Mouse (Mus musculus) cortical plate, adult 2 months (tissue): ENCODE data around the gene Xrcc1. TPM values are rescaled to one million over a fixed set of nuclear protein-coding genes. Genes with fewer than 3 reads are reported as not detected.

Experiments
- H3K27ac ChIP-seq: fragments of 200-500 bp; 2 replicates; pipeline ENCODE4 v1.5.1; 2012; ENCODE audit warnings: low read length, control low read depth, inconsistent platforms; ENCODE audit not compliant: insufficient read depth
- H3K4me1 ChIP-seq: fragments of 200-500 bp; 2 replicates; pipeline ENCODE4 v1.6.1; 2011; ENCODE audit warnings: low read length; ENCODE audit not compliant: control insufficient read depth, insufficient read depth
- H3K4me3 ChIP-seq: fragments of 200-500 bp; 2 replicates; pipeline ENCODE4 v1.5.1; 2011; ENCODE audit warnings: mild to moderate bottlenecking, low read length, control low read depth; ENCODE audit not compliant: insufficient read depth
- CTCF ChIP-seq: fragments of 200-500 bp; IDR thresholded peaks from 2 replicates; pipeline ENCODE4 v1.5.1; 2011; ENCODE audit warnings: mild to moderate bottlenecking, control low read depth, low read length; ENCODE audit not compliant: insufficient read depth; ENCODE audit errors: extremely low read depth
- POLR2A ChIP-seq: fragments of 200-500 bp; IDR thresholded peaks from 2 replicates; pipeline ENCODE4 v1.6.1; 2011; ENCODE audit warnings: mild to moderate bottlenecking, low read length, control low read depth; ENCODE audit not compliant: insufficient read depth; ENCODE audit errors: extremely low read depth
- polyA plus RNA-seq: library from polyadenylated mRNA; depleted of rRNA; stranded (reverse); fragments of >200 nt; gene quantifications from 2 replicates; pipeline ENCODE4 v1.2.3, GENCODE M21; 2012

Xrcc1 gene
- polyA plus RNA-seq, 1 experiment = 41.6 TPM

DNA sequence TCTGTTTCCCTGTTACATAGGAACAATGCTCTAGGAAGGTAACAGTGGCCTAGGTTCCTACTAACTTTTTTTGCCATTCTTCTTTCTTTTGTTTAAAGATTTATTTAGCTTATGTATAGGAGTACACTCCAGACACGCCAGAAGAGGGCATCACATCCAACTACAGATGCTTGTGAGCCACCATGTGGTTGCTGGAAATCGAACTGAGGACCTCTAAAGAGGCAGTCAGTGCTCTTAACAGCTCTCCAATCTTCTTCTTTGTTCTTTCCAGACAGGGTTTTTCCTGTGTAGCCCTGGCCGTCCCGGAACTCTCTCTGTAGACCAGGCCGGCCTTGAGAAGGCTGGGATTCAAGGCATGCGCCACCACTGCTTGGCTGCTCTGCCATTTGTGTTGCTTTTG, 21.1 kb upstream of the Xrcc1 start:
- Histone ChIP-seq H3K27ac (no peak overlapping the region), H3K4me1 (no peaks in the 10 kb centered on the region), H3K4me3 (no peak overlapping the region)
- no peak for TF ChIP-seq CTCF
- no peak for TF ChIP-seq POLR2A

DNA sequence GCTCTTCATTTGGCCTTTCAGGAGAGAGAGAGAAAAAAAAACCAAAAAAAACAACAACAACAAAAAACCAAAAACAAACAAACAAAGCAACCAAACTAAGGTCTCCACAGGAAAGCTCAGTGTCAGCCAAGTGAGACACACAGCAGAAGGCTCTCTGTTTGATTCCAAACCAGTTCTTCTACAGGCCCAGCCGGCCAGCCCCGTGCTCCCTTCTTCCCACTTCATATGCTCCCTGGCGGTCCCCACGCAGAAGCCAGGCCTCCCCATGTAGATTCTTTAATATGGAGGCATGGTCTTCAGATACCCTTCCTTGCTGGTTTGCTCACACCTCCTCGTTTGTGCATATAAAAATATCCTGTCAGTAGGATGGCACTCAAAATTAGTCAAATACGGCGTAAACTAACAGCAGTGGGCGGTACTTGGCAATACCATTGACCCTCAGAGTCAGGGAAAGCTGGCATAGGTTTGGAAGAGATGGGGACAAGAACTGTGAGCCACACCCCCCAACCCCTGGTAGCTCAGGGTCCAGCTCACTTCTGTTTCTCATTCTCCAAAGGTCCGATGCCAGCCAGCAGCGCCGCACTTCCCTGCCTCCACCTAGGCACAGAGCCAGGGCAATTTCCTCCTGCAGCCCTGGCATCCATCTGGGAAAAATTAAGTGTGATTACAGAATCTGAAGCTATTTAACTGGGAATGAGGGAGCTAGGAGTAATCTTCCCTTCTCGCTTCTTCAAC, 20.2 kb upstream of the Xrcc1 start:
- no peaks in the 10 kb centered on the region for H3K4me1 ChIP-seq
- TF ChIP-seq POLR2A (no peak), CTCF (no peak)
- H3K27ac ChIP-seq = no peak overlapping the region
- H3K4me3 ChIP-seq = no peak overlapping the region

DNA sequence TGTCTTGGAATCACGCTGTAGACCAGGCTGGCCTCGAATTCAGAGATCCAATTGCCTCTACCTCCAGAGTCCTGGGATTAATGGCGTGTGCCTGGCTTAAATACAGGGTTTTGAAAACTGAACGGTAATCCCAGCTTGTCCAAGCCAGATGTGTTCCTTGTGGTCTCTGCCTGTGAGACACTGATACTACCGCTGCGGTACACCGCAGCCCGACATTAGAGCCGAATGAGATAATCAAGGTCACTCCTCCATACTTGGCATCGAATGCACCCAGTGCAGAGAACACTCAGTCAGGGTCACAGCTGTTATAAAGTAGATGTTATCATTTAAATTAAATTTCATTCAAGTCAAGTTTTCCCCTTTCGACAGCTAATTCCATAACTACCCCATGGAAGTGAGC, 17.2 kb upstream of the Xrcc1 start:
- Histone ChIP-seq H3K4me3 (no peak overlapping the region), H3K4me1 (no peaks in the 10 kb centered on the region; the same call in 1 of the 2 replicates), H3K27ac (no peak overlapping the region)
- TF ChIP-seq CTCF (no peak), POLR2A (no peak)

DNA sequence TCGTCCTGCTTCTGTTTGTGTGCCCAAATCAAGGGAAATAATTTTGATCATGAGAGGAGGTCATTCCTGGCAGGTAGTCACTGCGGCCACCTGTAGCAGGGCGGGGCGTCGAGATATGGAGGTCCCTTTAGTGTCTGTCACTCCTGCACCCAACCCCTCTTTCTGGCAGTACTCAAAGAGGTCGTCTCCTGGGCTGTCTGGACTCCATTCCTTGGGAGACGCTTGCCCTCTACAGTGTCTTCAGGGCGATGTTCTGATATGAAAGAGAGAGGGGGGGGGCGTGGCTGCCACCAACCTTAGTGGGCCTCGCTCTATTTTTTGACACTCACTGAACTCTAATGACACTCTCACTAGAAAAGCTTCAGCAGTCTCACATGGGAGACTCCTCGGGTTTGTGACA, 16.5 kb upstream of the Xrcc1 start:
- Histone ChIP-seq H3K4me3 (peak overlapping the region; percentile 56), H3K4me1 (no peaks in the 10 kb centered on the region; the same call in 1 of the 2 replicates), H3K27ac (no peak overlapping the region)
- TF ChIP-seq CTCF (no peak), POLR2A (no peak)

DNA sequence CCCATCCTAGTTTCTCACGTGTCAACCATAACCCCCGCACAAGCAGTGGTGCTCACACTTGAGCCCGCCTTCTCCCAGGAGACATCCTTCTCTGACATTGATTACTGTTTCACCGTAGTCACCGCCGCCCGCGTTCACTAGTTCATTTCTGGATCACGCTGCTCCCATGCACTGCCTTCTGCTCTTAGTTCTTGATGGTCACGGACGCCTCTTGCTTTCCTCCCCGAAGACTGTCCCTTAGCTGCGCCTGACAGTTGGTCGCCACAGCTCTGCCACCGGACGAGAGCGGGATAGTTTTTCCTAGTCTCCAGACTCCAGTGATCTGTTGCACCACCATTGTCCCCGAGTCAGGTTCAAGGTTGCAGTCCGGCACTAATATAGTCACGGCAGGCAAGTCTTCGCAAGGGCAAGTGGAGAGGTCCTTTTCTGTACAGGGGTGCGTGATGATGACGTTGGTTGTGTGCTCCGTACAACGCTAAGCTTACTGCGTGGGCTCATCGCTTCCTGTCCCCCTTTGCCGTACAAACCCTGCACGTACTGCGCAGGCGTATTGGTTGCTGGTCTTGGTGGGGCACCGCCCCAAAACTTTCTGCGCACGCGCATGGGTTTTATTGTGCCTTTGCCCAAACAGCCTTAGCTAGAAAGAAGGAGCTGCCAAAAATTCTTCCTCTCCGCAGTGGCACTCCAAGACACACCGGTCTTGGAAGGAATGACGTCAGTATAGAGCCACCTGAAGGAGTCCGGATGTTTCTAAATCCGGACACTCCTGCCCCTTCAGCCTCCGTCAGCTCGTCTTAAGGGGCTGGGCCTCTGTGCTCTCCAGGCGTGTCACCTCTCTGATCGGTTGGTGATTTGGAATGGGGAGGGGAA, 15.8 kb upstream of the Xrcc1 start, which contains the start of gene Irgq:
Gene Irgq, plus strand, starts transcription at position 628 of the 870 bp plus-strand sequence.
- peak within 1 kb of the TSS; percentile 56 for H3K4me3 ChIP-seq
- H3K27ac ChIP-seq = peak within 1 kb of the TSS; percentile 64
- no peak for TF ChIP-seq CTCF
- TF ChIP-seq POLR2A = peak; percentile 66
- H3K4me1 ChIP-seq = no peaks in the 10 kb centered on the region; the same call in 1 of the 2 replicates

DNA sequence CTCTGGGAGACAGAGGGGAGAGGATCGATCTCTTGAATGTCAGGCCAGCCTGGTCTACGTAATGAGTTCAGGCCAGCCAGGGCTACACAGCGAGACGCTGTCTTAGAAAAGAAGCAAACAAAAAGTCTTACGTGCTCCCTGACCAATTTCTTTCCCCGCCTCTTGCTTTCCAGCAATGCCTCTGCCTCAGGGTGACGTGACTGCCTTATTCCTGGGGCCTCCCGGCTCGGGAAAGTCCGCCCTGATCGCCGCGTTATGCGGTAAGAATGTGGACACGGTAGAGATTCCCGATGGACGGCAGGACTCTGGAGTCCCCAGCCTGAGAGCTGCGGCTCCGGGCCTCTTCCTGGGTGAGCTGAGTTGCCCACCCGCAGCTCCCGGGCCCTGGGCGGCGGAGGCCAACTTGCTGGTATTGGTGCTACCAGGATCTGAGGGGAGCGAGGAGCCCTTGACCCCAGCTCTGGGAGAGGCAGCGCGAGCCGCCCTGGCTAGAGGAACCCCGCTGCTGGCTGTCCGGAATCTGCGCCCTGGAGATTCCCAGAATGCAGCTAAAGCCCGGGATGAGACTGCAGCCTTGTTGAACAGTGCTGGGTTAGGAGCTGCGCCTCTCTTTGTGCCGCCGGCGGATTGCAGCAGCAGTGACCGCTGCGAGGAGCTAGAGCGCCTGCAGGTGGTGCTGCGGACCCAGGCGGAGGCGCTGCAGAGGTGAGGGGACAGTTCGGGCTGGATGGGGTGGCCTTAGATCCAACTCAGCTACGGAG, 14.7 kb upstream of the Xrcc1 start:
- no peaks in the 10 kb centered on the region; the same call in 1 of the 2 replicates for H3K4me1 ChIP-seq
- peak overlapping the region; percentile 57 for H3K27ac ChIP-seq
- peak; percentile 51; the same call in 1 of the 2 replicates for TF ChIP-seq POLR2A
- peak; percentile 55 for TF ChIP-seq CTCF
- H3K4me3 ChIP-seq = peak overlapping the region; percentile 56

DNA sequence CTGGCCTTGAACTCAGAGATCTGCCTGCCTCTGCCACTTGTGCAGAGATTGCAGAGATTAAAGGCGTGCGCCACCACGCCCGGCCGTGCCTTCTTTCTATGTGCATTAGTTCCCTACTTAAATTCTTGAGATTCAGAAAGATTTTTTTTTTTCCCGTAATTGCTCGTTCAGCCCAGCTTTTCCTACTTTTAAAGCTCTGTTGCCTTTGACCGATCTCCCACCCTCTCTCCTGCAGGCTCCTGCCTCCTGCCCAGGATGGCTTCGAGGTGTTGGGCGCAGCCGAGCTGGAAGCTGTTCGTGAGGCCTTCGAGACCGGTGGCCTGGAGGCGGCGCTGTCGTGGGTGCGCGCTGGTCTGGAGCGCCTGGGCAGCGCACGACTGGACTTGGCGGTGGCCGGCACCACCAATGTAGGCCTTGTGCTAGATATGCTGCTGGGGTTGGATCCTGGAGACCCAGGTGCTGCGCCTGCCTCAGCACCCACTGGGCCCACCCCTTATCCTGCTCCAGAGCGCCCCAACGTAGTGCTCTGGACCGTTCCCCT, 13.0 kb upstream of the Xrcc1 start:
- no peak overlapping the region for H3K27ac ChIP-seq
- no peak overlapping the region for H3K4me3 ChIP-seq
- no peaks in the 10 kb centered on the region; the same call in 1 of the 2 replicates for H3K4me1 ChIP-seq
- TF ChIP-seq POLR2A (no peak), CTCF (no peak)

DNA sequence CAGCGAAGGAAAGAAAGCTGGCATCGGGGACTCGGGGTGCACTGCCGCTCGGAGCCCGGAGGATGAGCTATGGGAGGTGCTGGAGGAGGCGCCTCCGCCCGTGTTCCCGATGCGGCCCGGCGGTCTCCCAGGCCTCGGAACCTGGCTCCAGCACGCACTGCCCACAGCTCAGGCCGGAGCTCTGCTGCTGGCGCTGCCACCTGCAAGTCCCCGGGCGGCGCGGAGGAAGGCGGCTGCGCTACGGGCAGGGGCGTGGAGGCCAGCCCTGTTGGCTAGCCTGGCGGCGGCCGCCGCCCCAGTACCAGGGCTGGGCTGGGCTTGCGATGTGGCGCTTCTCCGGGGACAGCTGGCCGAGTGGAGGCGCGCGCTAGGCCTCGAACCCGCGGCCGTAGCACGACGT, 12.3 kb upstream of the Xrcc1 start:
- TF ChIP-seq CTCF (no peak), POLR2A (no peak)
- H3K4me1 ChIP-seq = peaks cover 1% of the 10 kb centered on the region
- no peak overlapping the region for H3K27ac ChIP-seq
- H3K4me3 ChIP-seq = no peak overlapping the region

DNA sequence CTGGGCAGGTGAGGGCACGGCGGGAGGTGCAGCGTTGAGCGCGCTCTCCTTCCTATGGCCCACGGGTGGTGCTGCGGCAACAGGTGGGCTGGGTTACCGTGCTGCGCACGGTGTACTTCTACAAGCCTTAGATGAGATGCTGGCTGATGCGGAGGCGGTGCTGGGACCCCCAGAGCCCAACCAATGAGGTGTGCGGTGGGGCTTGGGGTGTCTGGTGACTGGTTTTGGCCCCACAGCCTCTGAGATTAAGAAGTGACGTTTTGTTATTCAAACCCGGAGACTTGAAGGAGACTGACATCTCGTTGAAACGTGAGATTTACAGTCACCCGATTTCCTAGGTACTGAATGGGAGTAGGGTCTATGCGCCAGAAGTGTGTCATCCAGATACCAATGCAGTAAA, 11.8 kb upstream of the Xrcc1 start:
- Histone ChIP-seq H3K27ac (no peak overlapping the region), H3K4me3 (no peak overlapping the region), H3K4me1 (peaks cover 1% of the 10 kb centered on the region)
- TF ChIP-seq CTCF = no peak
- TF ChIP-seq POLR2A = no peak
